Mouse (Mus musculus) layer of hippocampus, postnatal 14 days (tissue): ENCODE measurements around the gene Kcnq1. TPM values are rescaled to one million over a fixed set of nuclear protein-coding genes. Genes with fewer than 3 reads are reported as not detected.

Experiments
- DNase-seq, 2 experiments: peaks; one replicate each; pipeline ENCODE4 v3.0.0; 2021 to 2022; ENCODE audit warnings: low spot score in 2 of 2, mixed read lengths in 1 of 2
- total RNA-seq, 2 experiments: library from RNA; stranded (reverse); gene quantifications; 2 replicates each; pipeline ENCODE4 v1.2.3; 2021

The Kcnq1 gene
- total RNA-seq, 2 experiments from 2014 or later: 1.0 to 1.6 TPM

DNA sequence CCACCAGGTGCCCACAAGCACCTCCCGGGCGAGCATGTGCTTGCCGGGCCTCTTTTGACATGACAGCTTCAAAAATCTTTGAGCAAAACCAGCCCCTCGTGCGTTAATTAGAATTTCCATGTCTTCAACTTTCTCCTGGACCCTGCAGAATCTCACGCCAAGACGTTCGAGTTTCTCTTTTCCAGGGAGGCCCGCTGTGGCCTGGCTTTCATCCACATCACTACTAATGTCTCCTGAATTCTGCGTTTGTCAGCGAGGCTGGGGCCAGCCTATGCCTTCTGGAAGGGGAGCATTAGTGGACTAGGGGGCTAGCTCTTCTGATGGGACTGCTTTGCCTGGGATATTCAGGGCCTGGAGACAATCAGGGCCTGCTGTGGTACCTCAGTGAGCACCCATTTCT is 159.2 kb downstream of the Kcnq1 start:
- no peak for DNase-seq

DNA sequence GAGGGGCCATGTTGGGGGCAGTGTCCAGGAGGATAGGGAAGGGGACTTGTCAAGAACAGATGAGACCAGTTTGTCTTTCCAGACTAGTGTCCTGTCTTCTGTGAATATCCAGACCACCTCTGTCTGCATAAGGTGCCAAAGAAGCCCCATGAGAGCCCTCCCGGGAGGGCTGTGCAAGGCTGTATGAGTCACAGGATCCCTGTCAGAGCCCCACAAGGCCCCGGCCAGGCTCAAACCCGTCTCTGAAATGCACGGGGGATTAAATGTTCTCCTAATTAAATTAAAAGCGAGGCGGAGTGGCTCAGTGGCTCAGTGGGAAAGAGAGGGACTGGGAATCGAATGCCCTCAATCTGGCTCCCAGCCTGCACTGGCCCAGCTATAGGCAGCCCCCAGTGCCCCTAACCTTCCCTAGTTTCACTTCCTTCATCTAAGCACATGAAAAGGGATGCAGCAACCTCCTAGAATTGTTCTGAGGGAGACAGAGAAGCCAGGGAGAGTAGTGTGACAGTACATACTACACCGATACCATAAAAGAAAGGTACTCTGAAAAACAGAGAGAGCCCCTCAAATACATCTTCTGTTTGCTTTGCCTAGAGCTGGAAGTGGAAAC is 159.8 kb downstream of the Kcnq1 start:
- no peak for DNase-seq

DNA sequence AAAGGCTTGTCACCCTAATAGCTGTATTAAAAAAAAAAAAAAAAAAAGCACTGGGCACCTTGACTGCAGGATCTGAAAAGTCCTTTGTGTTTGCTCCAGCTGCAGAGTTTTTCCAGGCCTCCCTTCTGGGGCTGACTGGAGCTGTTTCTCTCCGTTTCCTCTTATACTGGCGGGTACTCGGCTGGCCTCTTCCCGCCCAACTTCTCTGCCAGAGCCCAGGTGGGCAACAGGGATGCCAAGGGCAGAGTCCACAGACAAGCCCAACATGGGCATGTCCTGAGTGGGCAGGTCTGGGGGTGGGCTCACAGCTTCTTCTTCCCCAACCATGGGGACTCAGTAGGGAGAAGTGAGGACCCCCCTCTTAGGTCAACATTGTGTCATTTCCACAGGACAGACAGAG is 167.6 kb downstream of the Kcnq1 start:
- DNase-seq: no peak

DNA sequence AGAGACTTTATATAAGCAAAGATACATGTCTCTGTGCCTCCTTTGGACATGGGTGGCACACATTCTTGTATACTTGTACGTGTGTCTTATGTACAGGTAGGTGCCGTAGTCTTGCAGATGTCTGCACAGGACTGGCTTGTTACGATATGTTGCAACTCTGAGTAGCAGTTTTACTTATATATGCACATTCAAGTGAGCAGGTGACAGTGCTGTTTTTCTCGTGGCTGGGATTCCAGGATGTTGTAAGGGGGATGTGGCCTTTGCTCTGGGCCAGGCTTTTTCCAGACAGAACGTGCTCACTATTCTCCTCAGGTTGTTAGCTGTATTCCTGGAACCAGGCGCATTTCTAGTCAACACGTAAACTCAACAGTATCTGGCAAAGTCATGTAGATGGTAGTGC is 168.9 kb downstream of the Kcnq1 start:
- DNase-seq: no peak

DNA sequence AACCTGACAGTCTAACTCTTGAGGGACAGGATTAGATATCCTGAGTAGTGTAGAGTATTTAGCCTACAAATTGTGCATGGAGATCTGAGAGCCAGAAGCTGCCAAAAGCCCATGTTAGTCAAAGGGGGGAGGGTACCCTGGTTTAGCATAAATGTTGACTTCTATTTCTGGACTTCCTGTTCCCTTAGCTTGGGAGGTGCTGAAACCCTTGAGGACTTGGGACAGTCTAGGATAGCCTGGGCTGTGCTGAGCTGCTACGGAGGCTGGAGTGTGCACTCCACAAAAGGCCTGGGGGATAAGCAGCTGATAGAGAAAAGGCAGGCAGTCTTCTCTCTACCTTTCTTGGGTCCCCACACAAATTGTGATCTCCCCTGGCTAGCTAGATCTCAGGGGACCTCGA is 177.5 kb downstream of the Kcnq1 start:
- DNase-seq: no peak

DNA sequence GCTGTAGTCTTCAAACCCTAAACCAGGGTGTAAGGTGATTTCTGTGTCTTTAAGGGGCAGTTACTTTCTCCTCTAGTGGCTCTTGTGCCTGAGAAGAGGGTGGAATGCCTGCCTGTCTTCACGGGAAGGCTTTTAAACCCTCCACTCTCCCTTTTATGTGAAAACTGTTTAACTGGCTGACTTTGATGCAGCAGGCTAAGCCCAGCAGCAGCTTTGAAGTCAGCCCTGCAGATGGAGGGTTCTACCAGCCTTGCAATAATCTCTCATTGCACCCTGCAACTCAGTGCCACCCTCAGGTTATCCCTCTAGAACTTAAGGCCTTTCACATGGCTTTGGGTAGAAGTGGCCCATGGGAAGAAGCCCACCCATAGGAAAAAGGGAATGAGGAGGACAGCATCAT is 178.7 kb downstream of the Kcnq1 start:
- no peak for DNase-seq

DNA sequence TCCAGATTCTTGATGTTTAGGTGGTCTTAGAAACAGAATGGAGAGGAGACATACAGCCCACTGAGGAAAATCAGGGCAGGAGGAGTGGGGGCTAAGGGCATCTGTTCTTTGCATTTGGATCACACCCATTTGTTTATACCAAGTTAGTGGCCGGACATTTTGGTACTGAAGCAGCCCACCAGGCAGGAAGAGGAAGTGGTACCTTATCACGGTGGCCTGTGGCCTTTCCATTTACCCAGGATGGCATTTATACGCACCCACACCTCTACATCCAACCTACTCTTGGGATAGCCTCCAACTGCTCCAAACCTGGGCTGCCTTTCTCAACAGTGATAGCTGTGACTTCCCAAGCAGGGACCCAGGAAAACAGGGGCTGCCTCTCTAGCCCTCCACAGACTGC is 179.3 kb downstream of the Kcnq1 start:
- no peak for DNase-seq

DNA sequence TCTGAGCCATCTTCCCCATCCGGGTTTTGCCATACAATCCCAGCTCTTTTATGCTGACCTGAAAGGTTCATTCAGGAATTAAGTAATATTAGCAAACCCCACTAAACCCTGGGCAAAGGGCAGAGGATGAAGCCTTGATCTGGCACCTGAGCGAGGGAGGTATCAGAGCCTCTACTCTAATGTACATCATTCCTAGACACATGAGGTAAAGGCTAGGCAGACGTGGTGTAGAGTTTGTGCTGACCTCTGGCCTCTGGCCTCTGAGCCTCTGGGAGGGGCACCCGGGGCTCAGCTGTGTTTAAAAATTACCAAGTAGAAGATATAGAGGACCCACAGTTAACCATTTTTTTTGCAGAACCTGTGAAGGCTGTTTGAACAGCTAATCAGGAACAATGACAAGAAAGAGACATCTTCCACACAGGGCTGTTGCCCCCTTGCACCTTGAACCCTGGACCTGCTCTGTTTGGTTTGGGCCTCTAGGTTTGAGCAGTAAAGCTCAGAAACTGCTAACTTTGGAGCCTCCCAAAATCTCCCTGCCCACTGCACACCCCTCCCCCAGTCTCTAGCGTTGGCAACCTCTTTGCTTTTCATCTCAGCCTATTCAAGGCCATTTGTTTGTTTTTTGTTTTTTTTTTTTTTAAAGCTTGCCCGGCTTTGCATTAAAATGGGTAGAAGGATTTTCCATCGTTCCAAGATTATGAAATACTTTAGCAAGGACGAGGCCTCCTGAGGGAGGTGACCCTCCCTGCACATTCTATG is 180.5 kb downstream of the Kcnq1 start:
- DNase-seq: no peak

DNA sequence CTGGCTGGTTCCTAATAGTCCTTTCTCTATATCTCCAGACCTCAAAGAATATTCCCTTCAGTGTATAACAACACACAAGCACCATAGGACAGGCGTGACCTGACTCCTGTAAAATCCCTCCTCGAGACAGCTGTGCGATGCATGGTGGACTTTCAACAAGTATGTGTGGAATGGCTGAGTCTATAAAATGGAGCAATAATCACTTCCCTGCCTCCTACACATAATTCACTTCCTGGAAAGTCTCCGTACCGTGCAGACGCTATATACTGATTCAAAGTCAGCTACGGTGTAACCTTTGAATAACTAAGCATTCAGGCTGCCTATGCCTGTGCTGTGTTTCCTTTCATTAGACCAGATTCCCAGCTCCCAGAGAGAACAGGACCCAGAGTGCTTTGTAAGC is 182.0 kb downstream of the Kcnq1 start:
- DNase-seq: no peak

DNA sequence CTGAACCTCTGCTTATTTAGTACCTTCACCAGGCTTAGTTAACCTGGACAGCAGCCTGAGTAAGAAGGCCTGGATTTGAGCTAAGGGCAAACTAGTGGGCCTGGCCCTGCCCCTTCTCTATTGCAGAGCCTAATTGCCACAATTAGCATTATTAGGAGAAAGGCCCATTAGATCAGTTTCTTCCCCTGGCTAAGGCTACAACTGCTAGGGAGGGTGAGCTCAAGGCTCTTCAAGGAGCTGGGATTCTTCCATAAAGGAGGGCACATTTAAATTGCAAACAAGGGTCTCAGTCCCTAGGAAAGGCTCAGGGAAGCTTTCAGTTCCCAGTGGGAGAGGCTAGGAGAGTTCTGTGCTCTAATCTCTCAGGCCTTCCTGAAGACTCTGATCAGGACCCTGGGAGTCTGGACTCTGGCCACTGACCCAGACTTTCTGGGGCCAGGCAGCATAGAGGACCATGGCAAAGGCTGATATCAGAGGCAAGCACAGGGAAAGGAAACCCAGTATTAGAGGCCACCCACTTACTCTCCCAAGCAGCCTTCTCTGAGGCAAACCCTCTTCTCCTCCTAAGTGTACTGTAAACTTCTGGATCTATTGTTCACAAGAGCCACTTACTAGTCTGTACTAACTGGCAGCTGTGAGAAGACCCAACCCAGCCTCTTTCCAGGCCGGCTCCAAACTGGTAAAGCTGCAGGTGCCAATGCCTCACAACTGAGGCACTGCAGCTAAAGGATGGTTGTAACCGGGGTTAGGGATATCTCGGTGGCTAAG is 183.1 kb downstream of the Kcnq1 start:
- DNase-seq: no peak

DNA sequence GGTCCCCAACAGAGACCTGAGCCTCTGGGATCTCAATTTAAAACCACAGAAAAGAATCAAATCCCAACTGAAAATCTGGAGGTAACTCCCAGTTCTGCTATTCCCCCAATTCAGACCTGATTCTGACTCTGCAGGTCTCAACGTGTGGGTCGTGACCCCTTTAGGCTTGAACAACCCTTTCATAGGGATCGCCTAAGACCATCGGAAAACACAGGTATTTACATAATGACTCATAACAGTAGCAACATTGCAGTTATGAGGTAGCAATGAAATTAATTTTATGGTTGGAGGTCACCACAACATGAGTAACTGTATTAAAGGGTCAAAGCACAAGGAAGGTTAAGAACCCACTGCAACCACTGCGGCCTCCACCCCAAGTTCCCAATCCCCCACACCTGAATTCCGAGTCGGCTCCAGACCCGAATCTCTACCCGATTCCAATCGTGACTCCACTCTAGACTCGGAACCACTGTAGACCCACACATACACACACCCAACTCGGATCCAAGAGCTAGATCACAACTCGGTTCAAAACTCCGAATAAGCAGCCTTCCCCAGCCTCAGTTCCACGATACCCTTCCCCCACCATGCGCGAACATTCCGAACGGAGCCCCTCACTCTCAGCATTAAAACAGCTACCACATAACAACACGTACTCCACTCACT is 188.7 kb downstream of the Kcnq1 start:
- no peak for DNase-seq

DNA sequence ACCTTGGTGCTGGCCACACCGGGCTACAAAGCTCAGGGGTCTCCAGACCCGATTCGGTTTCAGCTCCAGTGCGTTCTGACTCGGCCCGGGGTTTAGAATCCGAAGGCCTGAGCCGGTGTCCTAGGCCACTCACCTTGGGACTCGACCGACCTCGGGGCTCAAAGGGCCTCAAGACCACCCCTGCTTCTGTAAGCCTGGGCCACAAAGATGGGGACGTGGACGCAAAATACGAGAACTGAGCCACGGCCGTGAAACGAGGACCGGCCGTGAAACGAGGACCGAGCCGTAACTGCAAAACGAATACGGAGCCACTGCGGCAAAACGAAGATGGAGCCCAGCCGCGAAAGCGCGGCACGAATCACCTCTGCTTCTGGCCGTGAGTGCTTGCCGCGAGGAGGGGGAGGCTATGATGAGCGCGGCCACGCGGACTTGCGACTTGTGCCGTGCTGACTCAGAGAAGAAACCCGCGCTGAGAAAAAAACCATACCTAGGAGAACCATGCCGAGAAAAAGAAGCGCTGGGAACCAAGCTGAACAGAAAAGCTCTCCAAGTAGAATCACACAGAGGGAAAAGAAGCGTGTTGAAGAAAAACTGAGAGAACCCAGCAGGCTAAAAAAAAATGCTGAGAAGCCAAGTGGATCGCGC is 189.3 kb downstream of the Kcnq1 start:
- DNase-seq: peak; percentile 26 to 30

DNA sequence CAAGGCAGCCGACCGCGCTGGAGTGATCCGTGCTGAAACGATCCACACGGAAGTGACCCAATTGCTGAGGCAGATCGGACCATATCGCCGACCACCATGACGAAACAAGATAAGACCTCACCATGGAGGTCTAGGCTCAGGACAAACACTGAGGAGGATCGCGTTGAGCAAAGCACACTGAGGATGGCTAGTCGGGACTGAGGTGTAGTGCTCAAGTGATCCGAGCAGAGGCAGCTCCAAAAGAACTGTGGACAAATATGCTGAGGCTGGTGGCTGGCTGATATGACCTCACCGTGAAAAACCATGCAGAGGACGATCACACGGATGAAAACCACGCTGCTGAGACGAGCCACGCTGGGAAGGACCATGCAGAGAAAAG is 189.8 kb downstream of the Kcnq1 start:
- DNase-seq: no peak

DNA sequence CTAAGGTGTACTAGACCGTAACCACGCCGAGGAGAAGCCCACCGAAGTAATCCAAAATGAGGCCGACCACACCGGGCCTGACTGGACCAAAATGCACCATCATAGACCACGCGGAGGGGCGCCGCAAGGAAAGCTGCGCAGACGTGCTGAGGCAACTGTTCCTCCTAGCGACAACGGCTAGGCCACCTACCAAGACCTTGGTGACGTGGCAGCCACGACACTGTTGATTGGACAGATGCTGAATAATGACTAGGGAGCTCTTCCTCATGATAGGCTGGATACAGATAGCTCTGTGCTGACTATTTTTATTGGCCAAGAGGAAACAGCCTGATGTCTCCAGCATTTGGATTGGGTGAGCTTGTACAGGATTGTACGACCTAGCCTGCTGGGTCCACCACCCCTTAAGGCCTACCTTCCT is 190.2 kb downstream of the Kcnq1 start:
- peak; percentile 90 to 97 for DNase-seq

DNA sequence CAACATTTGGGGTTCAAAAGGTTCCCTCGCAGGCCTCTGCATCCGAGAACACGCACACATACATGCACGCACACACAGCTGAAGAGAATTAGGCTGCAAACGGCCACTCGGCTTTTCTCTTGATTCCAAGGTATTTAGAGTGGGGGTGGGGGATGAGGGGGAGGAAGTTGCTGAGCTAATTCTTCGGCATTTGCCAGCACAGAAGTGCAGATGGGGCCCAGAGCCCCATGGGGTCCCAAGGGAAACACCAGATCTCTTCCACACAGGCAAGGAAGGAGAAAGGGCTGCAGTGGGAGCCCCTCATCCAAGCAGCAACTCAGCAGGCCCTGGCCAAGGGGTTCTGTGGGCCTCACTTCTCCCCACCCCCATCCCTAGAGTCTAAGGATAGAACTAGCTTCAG is 193.9 kb downstream of the Kcnq1 start:
- no peak for DNase-seq

DNA sequence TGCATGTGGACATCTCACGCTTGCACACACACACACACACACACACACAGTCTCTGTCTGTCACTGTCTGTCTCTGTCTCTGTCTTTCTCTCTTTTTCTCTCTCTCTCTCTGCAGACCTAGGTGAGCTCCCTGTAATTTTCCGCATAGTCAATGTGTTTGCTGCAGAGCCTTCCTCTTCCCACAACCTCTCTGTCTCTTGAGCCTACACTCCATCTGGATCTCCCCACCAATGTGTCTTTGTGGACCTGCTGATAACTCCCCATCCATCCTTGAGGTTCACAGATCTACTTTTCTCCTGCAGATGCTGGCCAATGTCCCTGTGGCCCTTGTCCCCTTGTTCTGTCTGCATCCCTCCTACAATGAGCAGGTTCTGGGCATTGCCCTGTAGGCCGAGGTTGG is 194.5 kb downstream of the Kcnq1 start:
- no peak for DNase-seq

DNA sequence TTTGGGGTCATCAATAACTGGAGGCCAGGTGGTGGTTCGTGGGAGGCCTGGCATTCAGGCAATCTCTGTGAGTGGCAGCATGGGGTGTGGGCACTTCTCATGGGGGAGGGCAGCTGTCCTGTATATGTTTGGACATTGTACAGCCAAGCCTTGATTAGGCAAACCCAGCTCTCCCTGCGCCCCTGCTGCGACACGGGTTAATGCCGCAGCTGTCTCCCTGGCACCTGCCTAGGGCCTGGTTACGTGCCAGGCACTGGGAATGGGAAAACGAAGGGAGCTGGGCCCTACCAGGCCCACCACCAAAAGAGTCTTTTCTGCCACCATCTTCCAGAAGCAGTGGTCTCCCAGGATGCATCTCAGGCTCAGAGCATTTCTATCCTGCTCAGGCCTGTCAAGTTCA is 196.0 kb downstream of the Kcnq1 start:
- DNase-seq: no peak

DNA sequence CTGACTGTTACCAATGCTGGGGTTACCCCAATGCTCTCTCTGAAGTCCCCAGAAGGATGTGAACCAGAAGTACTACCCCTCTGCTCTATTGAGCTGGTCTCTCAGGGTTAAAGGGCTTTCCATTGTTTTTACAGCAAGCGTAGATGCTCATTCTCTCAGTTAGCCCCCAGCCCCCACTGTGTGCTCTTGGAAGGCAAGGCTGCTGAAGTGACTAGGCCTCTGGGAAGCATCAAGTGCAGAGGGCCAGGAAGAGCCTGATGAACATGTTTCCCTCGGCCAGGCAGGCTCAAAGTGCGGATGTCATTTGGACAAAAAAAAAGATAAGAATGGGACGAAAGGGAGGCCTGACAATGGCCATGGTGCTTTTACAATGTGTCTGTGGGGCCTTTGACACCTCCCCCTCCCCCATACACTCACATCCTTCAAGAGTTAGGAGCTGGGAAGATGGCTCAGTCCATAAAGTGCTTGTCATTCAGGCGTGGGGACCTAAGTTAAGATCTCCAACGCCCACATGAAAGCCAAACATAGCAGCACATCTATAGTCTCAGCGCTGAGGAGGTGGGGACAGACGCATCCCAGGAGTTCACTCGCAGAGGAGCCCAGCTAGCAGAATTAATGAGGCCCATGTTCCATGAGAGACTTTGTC is 196.6 kb downstream of the Kcnq1 start:
- no peak for DNase-seq

DNA sequence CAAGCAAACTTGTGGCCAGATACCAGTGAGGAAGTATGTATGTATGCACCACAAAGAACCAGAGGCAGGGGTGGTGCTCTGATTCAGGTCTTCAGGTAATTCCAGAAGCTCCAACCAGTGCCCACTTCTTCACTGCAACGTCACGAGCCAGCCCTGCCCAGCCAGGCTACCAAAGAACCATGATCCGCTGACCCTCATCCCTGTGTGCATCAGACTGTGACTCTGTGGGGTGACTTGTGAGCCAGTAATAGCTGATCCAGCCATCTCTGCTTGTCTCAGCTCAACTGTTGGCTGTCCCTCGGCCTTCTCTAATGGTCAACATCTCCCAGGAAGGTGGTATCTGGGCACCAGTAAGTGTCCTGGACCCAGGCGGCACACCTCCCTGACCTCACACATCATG is 197.4 kb downstream of the Kcnq1 start:
- DNase-seq: no peak

DNA sequence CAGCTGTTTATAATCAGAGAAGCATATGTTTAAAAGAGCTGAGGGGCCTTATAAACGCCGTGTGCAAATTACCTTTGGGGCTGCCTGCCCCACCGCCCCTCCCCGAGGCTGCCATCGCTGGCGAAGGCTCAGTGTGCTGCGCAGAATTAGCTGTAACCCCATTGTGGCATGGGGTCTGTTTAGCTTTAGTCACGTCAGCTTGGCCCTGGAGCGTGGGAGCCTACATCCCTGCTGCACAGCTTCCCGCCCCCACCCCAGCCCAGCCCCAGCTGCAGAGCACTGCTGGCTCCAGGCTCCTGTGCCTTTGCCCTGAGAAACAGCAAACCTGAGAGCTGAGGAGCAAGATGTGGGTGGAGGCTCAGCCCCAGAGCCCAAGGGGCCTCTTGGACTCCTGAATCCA is 199.6 kb downstream of the Kcnq1 start:
- DNase-seq: no peak

DNA sequence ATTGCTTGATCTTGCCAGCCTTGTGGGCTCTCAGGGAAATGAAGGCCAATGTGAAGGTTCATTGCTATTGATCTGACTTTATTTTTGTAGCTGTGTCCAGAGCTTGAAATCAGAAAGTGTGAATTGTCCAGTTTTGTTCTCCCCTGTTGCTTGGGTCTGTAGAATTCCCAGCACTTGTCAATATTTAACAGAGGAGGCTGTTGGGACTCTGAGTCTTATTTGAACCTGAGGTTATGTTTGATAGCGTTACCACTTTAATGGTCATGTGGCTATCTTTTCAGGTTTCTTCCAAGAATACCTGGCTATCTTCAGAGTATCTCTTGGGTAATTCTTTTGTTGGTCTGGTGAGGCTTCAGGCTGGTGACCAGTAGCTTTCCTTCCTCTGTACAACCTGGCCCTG is 201.8 kb downstream of the Kcnq1 start:
- no peak for DNase-seq
